Mouse (Mus musculus): ENCODE results near the gene Asap2.

The Asap2 gene

DNA sequence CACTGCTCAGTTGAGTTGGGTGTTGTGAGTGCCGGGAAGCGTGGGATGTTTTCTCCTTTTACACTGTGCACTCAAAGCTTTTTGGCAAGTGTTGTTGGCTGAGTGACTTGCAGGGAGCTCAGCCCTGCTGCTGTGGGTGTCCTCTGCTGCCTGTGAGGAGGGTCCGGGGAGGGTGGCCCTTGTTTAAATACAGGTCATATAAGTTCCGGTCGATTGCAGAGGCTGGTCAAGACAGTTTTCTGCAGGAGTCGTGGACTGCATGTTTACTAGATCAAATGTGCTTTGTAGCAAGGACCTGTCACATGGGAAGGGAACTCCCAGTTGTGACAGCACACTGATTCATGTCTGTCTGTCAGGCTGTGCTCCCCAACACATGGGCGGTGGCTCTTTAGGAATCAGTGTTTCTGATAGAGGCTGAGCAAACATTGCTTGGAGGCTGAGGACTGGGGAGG lies 175.7 kb downstream of the Asap2 start:
- no peak for DNase-seq (ENCODE audit: extremely low spot score, low read depth, low spot score)

DNA sequence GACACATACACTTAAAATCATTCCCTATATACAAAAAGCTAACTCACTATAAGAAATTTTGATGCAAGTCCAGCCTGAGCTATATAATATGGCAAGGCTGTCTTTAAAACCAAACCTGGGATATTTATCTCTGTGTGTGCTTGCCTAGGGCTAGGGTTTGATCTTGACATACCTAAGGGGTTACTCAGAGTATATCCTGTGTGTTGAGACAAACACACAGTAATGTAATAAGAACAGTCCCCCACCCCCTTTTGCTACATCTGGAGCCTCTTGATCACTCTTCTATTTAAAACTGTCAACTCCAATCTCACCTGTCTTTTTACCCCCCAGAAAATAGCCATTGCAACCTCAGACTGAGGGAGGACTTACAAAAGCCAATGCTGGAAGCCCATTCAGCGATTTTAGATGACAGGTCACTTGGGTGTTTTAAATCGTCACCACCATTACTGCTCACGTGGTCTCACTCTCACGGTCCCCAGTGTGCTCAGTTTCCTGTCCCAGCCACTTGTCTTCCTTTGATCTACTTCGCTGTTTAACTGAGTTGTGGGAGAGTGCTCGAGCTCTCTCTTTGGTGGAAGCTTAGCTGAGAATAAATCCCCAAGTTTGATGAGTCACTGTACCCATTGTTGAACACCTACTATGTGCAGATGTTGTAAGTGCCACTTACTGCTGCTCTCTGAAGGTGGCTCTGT lies 176.8 kb downstream of the Asap2 start:
- DNase-seq (ENCODE audit: extremely low spot score, low read depth, low spot score): no peak

DNA sequence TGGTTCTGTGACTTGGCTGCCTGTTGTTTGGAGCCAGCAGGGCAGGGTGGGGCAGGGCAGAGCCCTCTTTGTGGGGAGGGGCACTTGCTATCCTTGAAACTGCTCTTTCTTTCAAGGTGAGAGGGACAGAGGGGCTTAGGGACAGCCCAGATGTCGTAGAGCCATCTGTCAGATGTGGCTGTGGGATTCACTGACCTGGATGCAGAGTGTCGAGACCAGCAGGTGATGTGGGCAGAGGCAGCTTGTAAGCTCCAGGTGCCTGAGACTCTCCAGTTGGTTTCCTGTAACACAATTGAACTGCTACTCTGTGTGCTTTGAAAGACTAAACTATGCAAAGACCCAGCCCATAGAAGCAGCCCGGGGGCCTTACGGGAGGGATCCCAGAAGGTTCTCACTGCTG lies 177.5 kb downstream of the Asap2 start:
- no peak for DNase-seq (ENCODE audit: extremely low spot score, low read depth, low spot score)

DNA sequence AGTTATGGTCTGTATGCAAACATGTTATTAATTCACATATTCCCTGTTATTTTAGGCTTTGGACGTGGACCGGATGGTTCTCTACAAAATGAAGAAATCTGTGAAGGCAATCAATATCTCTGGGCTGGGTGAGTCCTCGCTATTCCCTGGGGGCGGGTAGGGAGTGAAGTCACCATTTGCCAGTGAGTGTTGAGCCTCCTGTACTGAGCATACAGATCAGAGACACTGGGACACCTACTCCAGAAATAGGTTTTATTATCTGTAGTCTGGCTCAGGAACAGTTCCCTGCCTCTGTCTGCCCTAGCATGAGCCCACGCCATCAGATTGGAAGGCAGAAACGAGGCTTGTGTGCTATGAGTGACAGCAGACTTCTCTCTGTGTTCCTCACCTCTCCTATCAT lies 177.9 kb downstream of the Asap2 start:
- DNase-seq (ENCODE audit: extremely low spot score, low read depth, low spot score): no peak

DNA sequence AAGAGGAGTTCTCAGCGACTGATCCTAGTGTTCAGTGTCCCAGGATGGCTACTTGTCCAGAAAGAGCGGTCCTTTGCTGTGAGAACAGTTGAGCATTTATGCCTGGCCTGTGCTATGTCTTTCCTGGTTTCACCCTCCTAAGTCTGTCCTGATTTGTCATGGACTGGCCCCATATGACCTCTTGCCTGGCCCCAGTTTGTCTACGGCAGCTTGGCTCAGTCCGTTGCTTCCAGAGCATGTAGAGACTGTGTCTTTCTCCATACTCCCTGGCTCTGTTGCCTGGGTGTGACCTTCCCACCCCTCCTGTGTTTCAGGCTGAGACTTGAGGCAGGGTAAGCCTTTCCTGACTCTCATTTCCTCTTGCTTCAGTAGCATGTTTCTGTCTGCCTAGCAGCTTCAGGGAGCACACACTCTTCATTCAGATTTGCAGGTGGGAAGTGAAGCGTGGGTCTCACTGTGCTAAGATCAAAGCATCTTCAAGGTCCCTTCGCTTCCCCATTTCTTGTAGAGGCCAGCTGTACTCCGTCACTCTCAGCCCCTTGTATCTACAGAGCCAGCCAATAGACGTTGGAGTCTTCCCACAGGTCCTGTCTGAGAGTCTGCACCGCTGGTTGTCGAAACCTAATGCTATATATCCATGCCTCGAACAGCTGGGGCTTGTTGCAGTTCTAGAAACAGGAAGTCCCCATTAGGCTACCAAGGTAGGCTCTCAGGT lies 181.7 kb downstream of the Asap2 start:
- DNase-seq (ENCODE audit: extremely low spot score, low read depth, low spot score): no peak

DNA sequence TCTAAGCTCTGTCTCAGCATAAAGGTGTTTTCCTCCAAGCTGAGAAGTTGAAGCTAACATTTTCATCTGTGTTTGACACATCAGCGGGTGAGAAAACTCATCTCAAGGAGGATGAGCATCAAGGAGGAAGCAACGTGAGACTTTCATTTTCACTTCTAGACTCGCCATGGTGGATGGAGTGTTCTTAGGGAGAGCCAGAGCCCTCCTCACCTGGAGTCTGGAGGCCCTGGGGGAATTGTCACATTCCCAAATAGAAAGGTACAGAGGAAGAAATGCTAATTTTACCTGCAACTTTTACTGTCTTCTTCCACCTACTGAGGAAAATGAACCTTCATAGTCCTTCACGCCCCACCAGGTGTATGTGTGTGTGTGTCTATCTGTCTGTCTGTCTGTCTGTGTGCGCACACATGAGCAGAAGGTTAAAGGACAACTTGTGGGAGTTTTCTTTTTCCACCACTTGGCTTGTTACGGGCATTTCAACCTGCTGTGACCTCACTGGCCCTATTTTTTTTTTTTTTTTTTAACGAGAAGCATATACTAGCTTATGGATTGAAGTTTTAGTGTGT lies 183.7 kb downstream of the Asap2 start:
- DNase-seq (ENCODE audit: extremely low spot score, low read depth, low spot score): no peak

DNA sequence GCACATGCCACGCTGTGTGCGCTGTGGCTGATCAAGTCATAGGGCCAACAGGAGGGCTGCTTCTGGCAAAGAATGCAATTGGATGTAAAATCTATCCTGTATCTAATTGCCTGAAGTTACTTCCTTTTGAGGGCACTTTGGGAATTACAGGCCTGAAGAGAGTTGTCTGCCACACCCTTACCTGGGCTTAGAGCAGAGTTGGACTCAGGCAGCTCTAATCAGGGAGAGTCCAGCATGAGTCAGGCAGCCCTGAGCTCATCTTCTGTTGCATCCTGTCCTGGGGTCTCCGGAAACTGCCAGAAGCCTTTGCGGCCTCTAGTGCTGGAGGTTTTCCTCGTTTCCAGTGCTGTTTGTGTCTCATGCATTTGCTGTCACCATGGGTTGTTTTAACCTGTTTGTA lies 186.1 kb downstream of the Asap2 start:
- no peak for DNase-seq (ENCODE audit: extremely low spot score, low read depth, low spot score)

DNA sequence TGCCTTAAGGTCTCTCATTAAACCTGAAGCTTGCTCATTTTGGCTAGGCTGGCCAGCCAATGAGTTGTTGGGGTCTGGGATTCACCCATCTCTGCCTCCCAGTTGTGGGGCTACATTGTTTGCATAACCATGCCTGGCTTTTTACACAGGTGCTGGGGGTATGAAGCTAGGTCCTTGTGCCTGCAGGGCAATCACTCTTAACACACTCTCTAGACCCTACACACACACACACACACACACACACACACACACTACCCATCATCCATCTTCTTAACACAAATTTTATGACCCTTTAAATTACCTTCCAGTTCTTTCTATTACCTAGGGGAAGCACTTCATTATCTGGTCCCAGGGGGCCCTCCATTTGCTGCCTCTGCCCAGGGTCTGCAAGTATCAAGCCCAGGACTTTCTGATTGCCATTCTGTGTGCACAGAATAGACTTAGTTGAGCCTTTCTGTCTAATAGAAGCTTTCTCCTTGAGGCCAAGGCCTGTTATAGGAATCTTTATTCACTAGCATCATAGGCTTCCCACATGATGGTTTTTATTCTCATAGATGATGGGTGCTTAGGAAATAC lies 187.0 kb downstream of the Asap2 start:
- no peak for DNase-seq (ENCODE audit: extremely low spot score, low read depth, low spot score)

DNA sequence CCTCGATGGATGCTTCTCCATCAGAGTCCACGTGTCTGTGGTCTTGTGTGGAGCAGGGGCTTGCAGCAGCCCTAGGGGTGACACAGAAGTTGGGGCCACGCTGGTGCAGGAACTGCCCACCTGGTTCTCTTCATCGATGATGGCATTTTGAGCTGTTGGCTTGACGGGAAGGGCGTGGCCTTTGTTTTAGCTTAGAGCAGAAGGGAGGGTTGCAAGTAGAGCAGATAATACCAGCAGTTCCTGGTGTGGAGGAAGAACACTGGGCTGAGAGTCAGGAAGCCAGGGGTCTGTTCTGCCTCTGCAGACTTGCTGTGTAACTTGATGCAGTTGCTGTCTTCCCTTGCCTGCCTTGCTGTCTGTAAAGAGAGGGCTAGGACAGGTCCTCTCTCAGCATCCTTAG lies 189.8 kb downstream of the Asap2 start:
- DNase-seq (ENCODE audit: extremely low spot score, low read depth, low spot score): no peak

DNA sequence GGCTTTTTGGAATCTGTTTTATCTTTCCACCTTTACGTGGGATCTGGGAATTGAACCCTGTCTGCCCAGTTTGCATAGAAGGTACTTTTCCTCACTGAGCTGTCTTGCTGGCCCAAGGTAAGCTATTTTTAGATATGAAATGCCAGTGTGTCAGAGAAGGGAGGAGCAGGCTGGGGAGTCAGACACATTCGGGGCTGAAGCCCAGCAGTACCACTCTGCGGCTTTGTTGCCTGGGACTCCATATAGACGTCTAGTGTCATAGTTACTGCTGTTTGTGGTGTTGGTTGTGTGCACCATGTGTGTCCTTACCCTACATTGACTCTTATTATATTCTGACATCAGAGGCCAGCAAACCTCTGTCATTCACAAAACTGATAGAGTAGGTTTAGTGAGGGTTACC lies 192.5 kb downstream of the Asap2 start:
- no peak for DNase-seq (ENCODE audit: extremely low spot score, low read depth, low spot score)

DNA sequence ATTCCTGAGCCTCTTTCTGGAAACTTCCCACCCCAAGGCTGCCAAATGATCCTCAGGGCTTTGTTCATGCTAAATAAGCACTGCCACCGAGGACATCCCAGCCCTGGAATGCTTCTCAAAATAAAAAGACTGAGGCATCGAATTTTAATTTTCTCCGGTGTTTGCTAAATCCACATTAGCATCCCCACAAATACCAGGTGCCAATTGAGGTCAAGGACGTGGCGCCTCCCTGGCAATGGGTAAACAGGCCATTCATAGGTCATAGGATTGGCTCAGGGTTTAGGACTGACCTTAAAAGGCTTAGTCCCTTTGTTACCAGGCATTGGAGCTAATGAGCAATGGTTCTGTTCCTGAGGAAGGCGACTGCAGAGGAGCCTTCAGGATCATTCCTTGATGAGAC lies 193.1 kb downstream of the Asap2 start:
- DNase-seq (ENCODE audit: extremely low spot score, low read depth, low spot score): no peak

DNA sequence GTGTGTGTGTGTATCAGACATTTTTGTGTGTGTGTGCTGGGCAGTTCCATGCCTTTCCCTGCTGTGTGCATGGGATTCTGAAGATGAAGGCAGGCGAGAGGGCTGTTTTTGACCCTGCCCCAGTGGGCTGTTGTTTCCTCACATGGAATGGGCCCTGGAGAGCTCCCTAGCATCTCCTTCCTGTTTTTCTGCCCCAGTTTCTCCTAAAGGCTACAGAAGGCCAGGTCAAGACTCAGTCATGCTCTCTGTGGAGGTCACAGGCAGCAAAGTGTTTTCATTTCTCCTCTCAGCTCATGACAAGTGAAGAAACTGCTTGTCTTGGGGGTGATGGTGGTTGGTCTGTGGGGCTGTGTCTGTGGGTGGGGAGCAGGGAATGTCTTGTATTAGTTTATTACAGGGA lies 195.9 kb downstream of the Asap2 start:
- no peak for DNase-seq (ENCODE audit: extremely low spot score, low read depth, low spot score)

DNA sequence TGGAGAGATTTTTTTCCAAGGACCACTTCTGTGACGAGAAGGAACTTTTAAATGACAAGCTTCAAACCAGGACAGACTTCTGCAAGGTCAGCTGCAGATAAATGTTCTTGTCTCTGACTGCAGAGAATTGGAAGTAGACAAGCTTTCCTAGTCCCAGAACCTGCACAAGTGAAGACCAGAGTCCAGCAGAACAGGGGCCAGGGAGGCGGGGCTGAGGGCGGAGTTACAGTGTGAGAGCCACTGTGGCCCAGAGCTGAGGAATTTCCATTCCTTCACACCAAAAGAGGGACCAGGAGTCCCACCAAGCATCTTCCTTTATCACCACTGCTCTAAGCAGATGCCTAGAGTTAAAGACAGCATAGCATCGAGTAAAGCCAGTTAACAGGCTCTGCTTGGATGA lies 198.6 kb downstream of the Asap2 start:
- no peak for DNase-seq (ENCODE audit: extremely low spot score, low read depth, low spot score)

DNA sequence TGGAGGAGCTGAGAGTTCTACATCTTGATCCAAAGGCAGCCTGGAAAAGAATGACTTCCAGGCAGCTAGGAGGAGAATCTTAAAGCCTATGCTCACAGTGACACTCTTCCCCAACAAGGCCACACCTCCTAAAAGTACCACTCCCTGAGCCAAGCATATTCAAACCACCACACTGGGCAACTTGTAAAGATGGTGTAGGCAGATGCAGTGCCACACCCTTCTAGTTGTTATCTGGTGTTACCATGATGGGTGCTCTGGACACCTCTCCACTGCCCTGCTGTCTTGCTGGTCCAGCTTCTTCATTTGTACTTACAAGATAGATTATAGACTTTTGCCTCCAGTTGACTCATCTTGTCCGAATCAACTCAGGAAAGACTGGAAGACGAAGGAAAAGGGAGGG lies 201.3 kb downstream of the Asap2 start:
- DNase-seq (ENCODE audit: extremely low spot score, low read depth, low spot score): no peak

DNA sequence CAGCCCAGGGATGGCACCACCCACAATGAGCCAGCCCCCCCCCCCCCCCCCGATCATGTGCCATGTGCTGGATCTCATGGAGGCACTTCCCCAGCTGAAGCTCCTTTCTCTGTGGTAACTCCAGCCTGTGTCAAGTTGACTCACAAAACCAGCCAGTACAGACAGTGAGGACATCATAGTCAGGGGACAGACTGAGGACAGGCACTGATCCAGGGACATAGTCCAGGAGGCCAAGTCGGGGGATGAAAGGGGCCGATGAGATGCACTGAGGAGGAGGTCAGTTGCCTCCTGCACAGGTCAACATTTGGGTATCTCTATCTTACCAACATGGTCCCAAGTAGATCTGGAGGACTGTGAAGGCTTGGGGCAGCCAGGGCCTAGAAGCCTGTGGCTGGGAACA lies 205.2 kb downstream of the Asap2 start:
- no peak for DNase-seq (ENCODE audit: extremely low spot score, low read depth, low spot score)

DNA sequence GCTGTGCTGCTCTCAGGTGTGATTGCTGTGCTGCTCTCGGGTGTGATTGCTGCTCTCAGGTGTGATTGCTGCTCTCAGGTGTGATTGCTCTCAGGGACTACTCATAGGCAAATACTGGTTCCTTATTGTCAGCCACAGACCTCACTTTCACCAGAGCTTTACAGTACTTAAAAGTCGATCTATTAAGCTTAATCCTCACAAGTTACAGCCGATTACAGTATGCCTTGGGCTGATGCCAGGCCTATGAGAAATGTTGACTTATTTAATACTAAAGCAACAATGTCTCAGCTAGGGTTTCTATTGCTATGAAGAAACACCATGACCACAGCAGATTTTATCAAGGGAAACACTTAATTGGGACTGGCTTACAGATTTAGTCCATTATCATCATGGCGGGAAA lies 206.2 kb downstream of the Asap2 start:
- no peak for DNase-seq (ENCODE audit: extremely low spot score, low read depth, low spot score)

DNA sequence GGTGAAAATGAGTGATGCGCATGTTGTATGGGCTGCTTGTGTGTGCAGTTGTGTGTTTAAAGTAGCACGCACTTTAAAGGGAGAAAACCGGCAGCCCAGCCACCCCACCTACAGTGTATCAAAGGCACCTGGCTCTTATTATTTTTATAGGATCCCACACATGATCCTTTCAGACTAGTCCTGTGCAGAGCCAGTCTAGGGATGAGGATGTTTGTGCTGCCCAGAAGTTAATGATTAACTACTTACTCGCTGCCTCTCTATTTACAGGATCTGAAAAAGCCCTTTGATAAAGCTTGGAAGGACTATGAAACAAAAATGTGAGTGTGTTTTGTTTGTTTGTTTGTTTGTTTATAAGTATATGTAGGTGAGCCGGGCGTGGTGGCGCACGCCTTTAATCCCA lies 210.4 kb downstream of the Asap2 start:
- DNase-seq (ENCODE audit: extremely low spot score, low read depth, low spot score): no peak

DNA sequence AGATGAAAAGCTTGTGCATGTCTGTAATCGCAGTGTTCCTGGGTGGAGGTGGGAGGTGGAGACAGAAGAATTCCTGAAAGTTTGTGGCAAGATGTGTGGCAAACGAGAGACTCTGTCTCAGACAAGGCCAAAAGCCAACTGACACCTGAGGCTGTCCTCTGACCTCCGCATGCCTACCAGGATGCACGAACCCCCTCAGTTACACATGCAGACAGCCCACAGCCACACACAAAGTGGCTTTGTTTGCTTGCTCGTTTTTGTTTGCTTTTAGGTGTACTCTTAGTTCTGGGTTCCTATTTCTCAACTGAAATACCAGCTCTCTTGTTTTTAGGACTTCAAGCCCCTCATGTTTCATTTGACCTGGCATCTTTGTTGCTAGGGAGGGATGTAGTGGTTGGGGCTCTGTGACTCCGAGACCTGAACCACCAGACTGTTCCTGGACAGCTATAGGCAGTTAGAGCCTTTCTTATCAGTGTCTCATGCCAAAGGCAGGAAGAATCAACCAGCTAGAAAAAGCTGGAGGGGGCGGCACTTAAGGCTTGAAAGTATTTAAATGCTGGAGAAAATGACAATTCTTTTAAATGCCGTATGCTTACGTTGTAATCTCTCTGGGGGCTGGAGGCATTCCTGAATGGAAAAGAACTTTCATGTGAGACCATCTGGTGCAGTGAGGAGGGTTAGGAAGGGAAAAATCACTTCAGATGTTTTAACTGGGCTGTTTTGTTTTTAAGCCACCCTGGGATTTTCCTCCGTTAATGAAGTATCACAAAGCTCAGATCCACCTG lies 211.4 kb downstream of the Asap2 start:
- DNase-seq (ENCODE audit: extremely low spot score, low read depth, low spot score): no peak

DNA sequence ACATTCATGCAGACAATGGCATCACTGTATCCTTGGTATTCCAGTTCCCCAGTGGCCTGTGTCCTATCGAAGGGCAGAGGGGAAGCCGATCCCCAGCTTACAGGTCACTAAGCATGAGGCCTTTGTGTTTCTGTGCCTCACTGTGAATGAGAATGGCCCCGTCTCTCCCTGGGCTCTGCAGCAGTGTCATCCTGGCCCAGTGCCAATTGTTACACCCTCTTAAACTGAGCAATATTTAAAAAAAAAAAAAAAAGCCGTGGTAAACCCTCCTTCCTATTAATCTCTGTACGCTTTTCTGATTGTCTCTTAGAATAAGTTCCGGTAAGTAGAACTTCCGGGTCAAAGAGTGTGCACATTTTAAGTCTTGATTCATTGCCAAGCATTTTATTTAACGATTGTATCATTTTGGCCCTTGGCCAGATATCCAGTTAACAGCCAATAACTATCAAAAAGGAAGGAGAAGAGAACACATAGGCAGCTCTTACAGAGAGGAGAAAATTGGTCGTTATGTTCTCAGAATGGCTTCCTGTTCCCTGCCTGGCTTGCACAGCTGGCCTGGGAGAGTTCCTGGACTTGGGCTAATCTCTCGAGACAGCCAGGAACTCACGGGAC lies 214.5 kb downstream of the Asap2 start:
- DNase-seq (ENCODE audit: extremely low spot score, low read depth, low spot score): no peak

DNA sequence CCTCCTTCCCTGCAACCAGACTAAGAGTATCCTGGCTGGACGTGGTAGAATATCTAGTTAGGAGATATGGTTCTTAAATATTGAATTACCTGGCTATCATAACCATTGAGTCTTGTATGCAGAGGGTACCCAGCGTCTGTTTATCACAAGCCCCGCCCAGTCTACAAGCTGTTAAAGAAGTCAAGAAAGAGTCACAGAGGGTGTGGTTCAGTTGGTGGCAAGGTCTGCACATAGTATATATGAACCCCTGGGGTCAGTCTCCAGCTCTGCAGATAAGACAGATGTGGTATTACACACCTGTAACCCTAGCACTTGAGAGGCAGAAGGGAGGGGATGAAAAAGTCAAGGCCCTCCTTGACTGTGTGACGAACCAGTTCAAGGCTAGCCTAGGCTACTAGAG lies 215.5 kb downstream of the Asap2 start:
- no peak for DNase-seq (ENCODE audit: extremely low spot score, low read depth, low spot score)

DNA sequence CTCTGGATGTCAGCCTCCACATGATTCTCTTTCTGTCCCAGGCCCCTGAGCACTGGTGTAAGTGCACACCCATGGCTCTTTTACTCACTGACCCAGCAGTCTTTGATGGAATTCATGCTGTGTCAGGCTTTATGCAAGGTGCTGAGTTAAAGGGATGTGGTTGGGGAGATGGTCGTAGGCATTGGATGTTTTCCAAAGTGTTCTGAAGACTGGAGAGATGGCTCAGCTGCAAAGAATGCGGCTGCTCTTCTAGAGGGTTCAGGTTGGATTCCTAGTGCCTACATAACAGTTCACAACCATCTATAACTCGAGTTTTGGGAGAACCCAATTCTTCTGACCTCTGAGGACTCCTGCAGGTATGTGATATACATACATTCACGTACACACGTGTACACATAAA lies 217.2 kb downstream of the Asap2 start:
- no peak for DNase-seq (ENCODE audit: extremely low spot score, low read depth, low spot score)
